Mouse (Mus musculus): Measurements from ENCODE around the gene Ankrd40.

GRCm38 (mm10) chr11:94323271-94323925 lies 4.4 kb upstream of the Ankrd40 start:
- no peak for TF ChIP-seq POLR2A (IDR thresholded peaks at IDR 0.05; ENCODE audit: extremely low read depth, insufficient read depth, low read length)
- no peak for TF ChIP-seq CTCF (IDR thresholded peaks at IDR 0.05; ENCODE audit: extremely low read depth, insufficient read depth, low read length)
